Mouse (Mus musculus) left cerebral cortex, adult 11 months (tissue): ENCODE data around the gene Epha6.

Source experiments
- DNase-seq: peaks from one replicate; pipeline ENCODE4 v3.0.0; 2022; ENCODE audit warnings: low spot score

The Epha6 gene

GRCm38 (mm10) chr16:60264719-60265508 lies 340.4 kb downstream of the Epha6 start:
- no peak for DNase-seq

- DNase-seq: no peak
Measured at GRCm38 (mm10) chr16:60258151-60258635, 347.1 kb downstream of the Epha6 start.

- no peak for DNase-seq
Measured at GRCm38 (mm10) chr16:60257623-60258022, 347.7 kb downstream of the Epha6 start.

- DNase-seq: no peak
Measured at GRCm38 (mm10) chr16:60257044-60257443, 348.3 kb downstream of the Epha6 start.

GRCm38 (mm10) chr16:60239356-60240190 lies 365.8 kb downstream of the Epha6 start:
- DNase-seq: no peak

GRCm38 (mm10) chr16:60233985-60234766 lies 371.2 kb downstream of the Epha6 start:
- no peak for DNase-seq

- no peak for DNase-seq
Measured at GRCm38 (mm10) chr16:60232982-60233381, 372.3 kb downstream of the Epha6 start.

- no peak for DNase-seq
Measured at GRCm38 (mm10) chr16:60209151-60209550, 396.2 kb downstream of the Epha6 start.

- DNase-seq: no peak
Measured at GRCm38 (mm10) chr16:60175580-60175979, 429.8 kb downstream of the Epha6 start.

GRCm38 (mm10) chr16:60152439-60152838 lies 452.9 kb downstream of the Epha6 start:
- DNase-seq: no peak

GRCm38 (mm10) chr16:60144370-60144769 lies 461.0 kb downstream of the Epha6 start:
- no peak for DNase-seq

- no peak for DNase-seq
Measured at GRCm38 (mm10) chr16:60121435-60121834, 483.9 kb downstream of the Epha6 start.

GRCm38 (mm10) chr16:60102210-60102609 lies 503.1 kb downstream of the Epha6 start:
- DNase-seq: no peak

- DNase-seq: no peak
Measured at GRCm38 (mm10) chr16:60095333-60095732, 510.0 kb downstream of the Epha6 start.

GRCm38 (mm10) chr16:60086976-60087375 lies 518.4 kb downstream of the Epha6 start:
- DNase-seq: no peak

GRCm38 (mm10) chr16:60070457-60071112 lies 534.7 kb downstream of the Epha6 start:
- peak; percentile 9 for DNase-seq

- DNase-seq: no peak
Measured at GRCm38 (mm10) chr16:60043809-60044208, 561.5 kb downstream of the Epha6 start.

GRCm38 (mm10) chr16:60028381-60028780 lies 577.0 kb downstream of the Epha6 start:
- no peak for DNase-seq

- DNase-seq: peak; percentile 6
Measured at GRCm38 (mm10) chr16:60006857-60007568, 598.3 kb downstream of the Epha6 start.

- no peak for DNase-seq
Measured at GRCm38 (mm10) chr16:59969816-59970215, 635.5 kb downstream of the Epha6 start.

- DNase-seq: no peak
Measured at GRCm38 (mm10) chr16:59955731-59956130, 649.6 kb downstream of the Epha6 start.
